Mouse (Mus musculus) embryonic fibroblast, embryonic 13.5 days (primary cell): ENCODE measurements around the gene Lalba.

ENCODE experiments used
- CTCF ChIP-seq: IDR thresholded peaks from 2 replicates; pipeline ENCODE4 v1.5.1; 2011; ENCODE audit warnings: mild to moderate bottlenecking, control low read depth, low read length, moderate library complexity, borderline replicate concordance; ENCODE audit not compliant: insufficient read depth
- POLR2A ChIP-seq: IDR thresholded peaks from 2 replicates; pipeline ENCODE4 v1.6.1; 2011; ENCODE audit warnings: low read depth, mild to moderate bottlenecking, control low read depth, low read length, moderate library complexity

DNA sequence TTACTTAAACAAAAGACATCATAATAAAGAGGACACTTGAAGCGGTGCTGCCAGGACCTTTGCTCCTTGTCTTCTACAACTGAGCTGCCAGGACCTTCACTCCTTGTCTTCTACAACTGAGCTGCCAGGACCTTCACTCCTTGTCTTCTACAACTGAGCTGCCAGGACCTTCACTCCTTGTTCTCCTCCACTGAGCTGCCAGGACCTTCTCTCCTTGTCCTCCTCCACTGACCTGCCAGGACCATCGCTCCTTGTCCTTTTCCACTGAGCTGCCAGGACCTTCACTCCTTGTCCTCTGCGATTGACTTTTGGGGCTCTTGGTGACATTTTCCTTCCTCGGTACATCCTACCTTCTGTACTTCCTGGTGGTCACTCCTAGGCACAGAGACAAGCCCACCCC, 34.0 kb downstream of the Lalba start:
- TF ChIP-seq CTCF, result no peak
- TF ChIP-seq POLR2A, result no peak
